Mouse (Mus musculus): ENCODE data around the gene Mmp14.

GRCm38 (mm10) chr14:54443196-54443595, 11.8 kb downstream of the Mmp14 start:
- TF ChIP-seq GATA1 (IDR thresholded peaks at IDR 0.05; ENCODE audit: borderline replicate concordance, low read length) (no peak), FLI1 (IDR thresholded peaks at IDR 0.05; ENCODE audit: low read length) (no peak)
